Mouse (Mus musculus): ENCODE results near the gene Phykpl.
"Not testable (repeated sequence)": the region's sequence is repeated elsewhere in the genome, so short reads cannot be mapped to it uniquely, and the experiment has no call there.

Phykpl gene

GRCm38 (mm10) chr11:51617693-51618092 lies 33.1 kb downstream of the Phykpl start:
- DNase-seq (ENCODE audit: low spot score): peak; percentile 85

GRCm38 (mm10) chr11:51618894-51619408 lies 34.4 kb downstream of the Phykpl start:
- no peak for DNase-seq (ENCODE audit: low spot score)

GRCm38 (mm10) chr11:51619409-51620060 lies 35.0 kb downstream of the Phykpl start, which contains the start of gene Nhp2:
Nhp2 (plus strand) TSS chr11:51619735.
- peak; percentile 98 for DNase-seq (ENCODE audit: low spot score)

GRCm38 (mm10) chr11:51620084-51620483 lies 35.5 kb downstream of the Phykpl start:
- DNase-seq (ENCODE audit: low spot score): no peak

- DNase-seq (ENCODE audit: low spot score): no peak
These were observed 37.2 kb downstream of the Phykpl start for GRCm38 (mm10) chr11:51621776-51622175.

GRCm38 (mm10) chr11:51622971-51623491 lies 38.5 kb downstream of the Phykpl start:
- no peak for DNase-seq (ENCODE audit: low spot score)

GRCm38 (mm10) chr11:51625187-51625820 lies 40.7 kb downstream of the Phykpl start:
- DNase-seq (ENCODE audit: low spot score): no peak

- DNase-seq (ENCODE audit: low spot score): no peak
These were observed 42.9 kb downstream of the Phykpl start for GRCm38 (mm10) chr11:51627425-51627824.

GRCm38 (mm10) chr11:51627907-51628306 lies 43.4 kb downstream of the Phykpl start:
- no peak for DNase-seq (ENCODE audit: low spot score)

GRCm38 (mm10) chr11:51629651-51630314 lies 45.2 kb downstream of the Phykpl start:
- no peak for DNase-seq (ENCODE audit: low spot score)

GRCm38 (mm10) chr11:51632130-51632753 lies 47.7 kb downstream of the Phykpl start:
- DNase-seq (ENCODE audit: low spot score): no peak

- DNase-seq (ENCODE audit: low spot score): not testable (repeated sequence)
These were observed 48.6 kb downstream of the Phykpl start for GRCm38 (mm10) chr11:51633200-51633599.

GRCm38 (mm10) chr11:51633721-51634120 lies 49.2 kb downstream of the Phykpl start:
- no peak for DNase-seq (ENCODE audit: low spot score)

GRCm38 (mm10) chr11:51635127-51635524 lies 50.6 kb downstream of the Phykpl start:
- DNase-seq (ENCODE audit: low spot score): no peak

GRCm38 (mm10) chr11:51635525-51636322 lies 51.2 kb downstream of the Phykpl start, which contains the start of gene Rmnd5b:
Rmnd5b (minus strand) TSS chr11:51635896.
- DNase-seq (ENCODE audit: low spot score): peak; percentile 89

- peak; percentile 65 for DNase-seq (ENCODE audit: low spot score)
These were observed 51.7 kb downstream of the Phykpl start for GRCm38 (mm10) chr11:51636323-51636684.

GRCm38 (mm10) chr11:51637971-51638414 lies 53.4 kb downstream of the Phykpl start:
- peak; percentile 65 for DNase-seq (ENCODE audit: low spot score)

- DNase-seq (ENCODE audit: low spot score): no peak
These were observed 53.9 kb downstream of the Phykpl start for GRCm38 (mm10) chr11:51638497-51638896.

- DNase-seq (ENCODE audit: low spot score): no peak
These were observed 56.2 kb downstream of the Phykpl start for GRCm38 (mm10) chr11:51640748-51641147.

GRCm38 (mm10) chr11:51643202-51643601 lies 58.6 kb downstream of the Phykpl start:
- no peak for DNase-seq (ENCODE audit: low spot score)

GRCm38 (mm10) chr11:51643761-51644160 lies 59.2 kb downstream of the Phykpl start:
- DNase-seq (ENCODE audit: low spot score): no peak
